Mouse (Mus musculus): ENCODE results near the gene Crmp1.

DNA sequence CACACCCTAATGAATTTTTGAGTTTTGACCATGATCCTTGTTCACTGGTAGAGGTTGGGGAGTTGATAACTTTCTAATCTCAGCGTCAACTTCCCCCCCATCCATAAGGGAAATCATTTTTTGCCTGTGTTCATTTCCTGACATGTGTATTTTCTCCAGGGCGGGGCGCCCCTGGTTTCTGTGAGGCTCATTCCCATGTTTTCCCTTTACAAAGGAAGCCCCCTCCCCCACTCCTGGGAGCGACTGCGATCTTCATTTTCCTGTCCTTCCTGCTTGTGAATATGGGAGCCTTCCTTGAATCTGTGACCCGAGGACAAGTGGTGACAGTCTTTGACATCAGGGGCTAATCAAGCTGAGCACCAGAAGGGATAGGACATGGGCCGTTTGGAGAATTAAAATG lies 15.1 kb downstream of the Crmp1 start:
- no peak for TF ChIP-seq EP300 (IDR thresholded peaks at IDR 0.05; ENCODE audit: low read depth)
- TF ChIP-seq CTCF (IDR thresholded peaks at IDR 0.05; ENCODE audit: low read depth) = no peak
